Mouse (Mus musculus): ENCODE measurements around the gene Gm5447. TPM values are rescaled to one million over a fixed set of nuclear protein-coding genes. Genes with fewer than 3 reads are reported as not detected.

Gene Gm5447
- total RNA-seq, 4 experiments from 2014 or later: 0.15 to 0.31 TPM; not detected in 2

DNA sequence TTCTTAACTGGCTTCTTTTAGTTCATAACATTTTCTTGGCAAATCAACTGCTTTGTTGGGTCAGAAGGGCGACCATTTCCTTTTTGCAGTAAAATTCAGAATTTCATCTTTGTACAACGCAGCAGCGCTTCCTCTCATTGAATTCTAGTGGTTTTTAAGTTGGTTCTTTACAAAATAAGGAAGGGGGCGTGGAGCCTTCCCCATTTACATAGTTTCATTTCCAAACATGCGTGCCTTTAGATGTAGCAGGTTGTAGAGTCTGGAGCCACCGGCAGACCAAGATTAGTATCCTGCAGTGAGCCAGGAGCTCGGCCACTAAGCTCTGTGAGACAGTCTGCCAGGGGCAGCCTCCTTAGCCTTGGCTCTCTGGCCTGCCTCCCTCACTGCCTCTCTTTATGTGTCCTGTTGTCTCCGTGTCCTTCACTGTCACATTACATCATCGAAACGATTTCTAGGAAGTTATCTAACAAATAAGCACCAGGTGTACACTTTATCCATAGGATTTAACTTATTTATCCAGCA lies 13.0 kb downstream of the Gm5447 start:
- no peak for DNase-seq

DNA sequence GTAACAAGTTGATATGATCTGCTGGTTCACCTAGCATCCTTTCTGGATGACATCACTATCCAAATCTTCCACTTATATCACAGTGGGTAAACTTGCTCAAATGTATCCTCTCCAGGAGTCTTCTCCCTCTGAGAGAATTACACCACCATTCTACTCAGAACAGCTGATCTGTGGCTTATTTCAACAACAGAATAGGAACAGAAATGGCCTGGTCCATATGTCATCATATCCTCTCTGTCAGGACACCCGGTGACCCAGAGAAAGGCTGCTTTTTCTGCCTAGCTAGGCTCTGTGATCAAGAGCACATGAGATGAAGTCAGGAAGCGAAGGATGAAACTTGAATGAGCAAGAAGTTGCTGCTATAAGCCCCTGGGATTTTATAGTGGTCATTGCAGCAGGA lies 13.7 kb downstream of the Gm5447 start:
- no peak for DNase-seq

DNA sequence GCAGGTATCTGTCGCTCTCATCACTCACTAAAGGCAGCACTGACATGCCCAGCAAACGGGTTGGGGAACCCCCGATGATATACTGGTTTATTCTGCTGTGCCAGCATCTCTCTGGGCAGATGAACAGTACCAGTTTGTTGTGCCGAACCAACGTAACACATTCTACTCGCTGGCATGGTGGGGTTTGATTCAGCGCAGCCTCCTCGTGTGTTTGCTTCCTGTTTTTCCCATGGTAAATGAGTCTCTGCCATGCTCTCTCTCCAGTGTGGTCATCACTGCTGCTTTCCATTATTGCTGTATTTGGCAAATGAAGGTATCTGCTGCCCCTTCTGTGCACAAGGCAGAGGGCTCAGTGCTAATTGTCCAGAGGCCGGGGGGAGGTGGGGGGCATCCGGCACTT lies 15.7 kb downstream of the Gm5447 start:
- no peak for DNase-seq

DNA sequence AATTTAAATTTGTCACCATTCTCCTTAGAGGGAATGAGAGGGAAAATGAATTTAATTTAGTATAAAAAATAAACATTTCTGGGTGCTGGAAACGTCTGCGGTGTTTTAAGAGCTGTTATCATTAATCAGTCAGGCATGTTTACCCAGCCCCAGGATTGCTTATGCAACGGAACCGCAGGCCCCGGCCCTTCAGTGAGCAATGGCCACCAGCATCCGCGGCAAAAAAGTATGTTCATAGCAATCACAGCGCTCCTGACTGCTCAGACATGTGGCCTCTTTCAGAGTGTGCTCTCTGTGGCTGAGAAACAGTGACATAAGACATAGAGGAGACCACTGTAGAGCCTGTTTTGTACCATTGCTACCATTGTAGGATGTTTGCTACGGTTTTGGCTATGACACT lies 16.2 kb downstream of the Gm5447 start:
- no peak for DNase-seq

DNA sequence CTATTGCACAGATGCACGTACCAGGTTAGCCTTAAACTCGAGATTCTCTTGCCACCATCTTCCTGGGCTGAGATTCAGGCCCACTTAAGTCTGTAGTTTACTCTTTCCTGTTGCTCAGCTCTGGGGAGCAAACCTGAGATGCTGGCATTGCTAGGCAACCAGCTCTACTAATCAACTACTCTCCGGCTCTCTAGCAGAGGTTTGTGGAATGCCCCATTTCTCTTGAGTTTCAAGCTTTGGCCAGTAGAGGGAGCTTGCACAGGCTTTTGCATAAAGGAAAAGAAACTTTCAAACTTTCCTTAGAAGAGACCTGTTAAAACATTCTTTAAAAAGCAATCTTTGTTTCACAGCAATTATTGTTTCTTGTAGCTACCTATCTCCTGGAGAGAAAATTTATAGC lies 19.8 kb downstream of the Gm5447 start:
- no peak for DNase-seq

DNA sequence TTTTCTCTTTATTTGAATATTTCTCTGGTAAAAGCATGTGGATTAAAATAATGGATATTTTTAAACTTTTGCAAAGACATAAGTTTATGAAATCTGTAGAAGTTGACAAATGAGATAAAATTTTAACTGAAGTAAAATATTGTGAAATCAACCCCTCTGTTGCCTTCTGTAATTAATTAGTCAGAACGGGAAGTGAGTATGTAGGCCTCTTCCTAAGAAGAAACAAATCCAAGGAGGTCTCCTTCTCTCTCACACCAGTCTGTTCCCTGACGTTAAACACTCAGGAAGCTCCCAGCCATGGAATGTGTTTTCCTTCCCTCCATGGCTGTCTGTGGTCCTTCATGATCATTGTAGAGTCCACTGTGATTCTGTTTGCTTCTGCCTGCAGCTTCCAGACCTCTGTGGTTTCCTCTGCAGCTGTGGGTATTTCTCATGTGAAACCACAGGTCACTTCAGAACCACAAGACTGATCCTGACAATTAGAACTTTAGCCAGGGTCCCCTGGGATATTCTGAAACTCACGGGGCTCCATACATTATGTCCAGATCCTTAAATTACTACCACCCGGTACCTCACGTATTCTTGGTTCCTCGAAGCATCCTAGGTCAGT lies 20.4 kb downstream of the Gm5447 start:
- no peak for DNase-seq

DNA sequence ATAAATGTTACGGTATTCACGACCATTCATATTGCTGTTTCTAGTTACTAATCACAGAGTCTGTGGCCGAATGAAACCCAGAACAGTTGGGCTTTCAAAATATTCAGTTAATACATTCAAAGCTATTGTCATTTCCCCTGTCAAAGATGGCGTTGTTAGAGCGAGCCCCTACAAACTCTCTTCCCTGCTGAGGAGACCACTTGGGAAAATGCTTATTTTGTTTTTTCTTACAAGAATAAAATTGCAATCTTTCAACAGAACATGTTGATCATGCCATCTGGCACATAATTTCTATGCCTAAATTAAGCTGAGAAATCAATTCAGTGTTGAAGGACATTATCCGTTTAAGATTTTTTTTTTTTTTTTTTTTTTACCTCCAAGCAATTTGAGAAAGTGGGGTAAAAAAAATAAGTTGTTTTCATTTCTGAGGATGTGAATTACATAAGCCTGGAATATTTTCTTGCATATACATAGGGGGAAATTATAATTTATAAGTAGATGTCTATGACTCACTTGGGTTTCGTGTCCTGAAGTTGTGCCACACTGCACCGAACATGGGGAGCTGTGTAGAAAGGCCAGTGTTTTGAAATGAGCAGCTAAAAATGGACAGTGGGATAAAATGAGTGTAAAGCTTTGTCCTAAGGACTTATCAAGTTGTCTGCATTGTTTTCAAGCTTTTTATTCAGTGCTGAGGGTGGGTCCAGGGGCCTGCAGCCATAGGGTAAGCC lies 23.7 kb downstream of the Gm5447 start:
- DNase-seq: no peak

DNA sequence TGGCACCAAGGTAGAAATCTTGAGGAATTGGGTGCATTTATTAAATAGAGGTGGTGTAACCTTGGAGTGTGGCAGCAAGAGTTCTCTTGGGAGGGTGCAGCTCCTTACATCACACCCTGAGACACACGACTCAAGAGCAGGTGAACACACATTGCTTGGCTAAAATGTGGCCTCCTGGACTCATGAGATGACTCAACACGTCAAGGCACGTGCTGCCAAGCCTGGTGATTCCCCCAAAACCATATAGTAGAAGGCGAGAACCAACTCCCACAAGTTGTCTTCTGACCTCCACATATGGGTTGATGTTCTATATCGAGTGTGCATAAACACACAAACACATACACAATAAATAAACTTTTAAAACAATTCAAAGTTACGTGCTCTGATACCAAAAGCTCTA lies 25.8 kb downstream of the Gm5447 start:
- no peak for DNase-seq

DNA sequence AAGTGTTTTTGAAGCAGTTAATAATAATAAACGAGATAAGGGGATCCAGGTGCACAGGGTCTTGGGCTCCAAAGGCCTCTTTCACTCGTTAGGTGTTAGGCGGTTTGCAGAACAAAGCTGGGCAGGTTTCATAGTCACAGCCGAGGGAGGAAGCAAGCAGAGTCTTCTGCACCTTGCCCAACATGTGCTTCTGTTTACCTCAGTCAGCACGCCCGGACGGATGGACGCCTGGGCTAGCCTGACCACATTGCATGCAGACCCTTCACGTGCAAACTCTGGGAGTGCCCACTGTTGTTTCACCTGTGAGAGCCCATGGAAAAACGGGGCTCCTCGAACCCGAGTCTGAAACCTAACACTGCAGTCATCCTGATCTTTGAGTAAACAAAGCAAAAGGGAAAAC lies 30.5 kb downstream of the Gm5447 start:
- DNase-seq: no peak

DNA sequence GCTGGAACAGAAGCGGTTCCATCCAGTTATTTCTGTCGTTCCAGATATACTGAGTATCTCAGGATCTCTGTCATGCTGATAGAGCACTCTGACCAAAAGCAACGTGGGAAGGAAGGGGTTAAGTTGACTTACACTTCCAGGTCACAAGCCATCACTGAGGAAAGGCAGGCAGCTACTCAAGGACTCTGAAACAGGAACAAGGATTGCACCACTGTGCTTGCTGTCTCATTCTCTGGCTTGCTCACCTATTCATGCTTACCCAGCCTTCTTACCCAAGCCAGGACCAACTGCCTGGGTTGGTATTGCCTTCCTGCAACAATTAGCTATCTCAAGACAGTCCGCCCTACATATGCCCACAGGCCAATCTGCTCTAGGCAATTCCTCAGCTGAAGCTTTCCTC lies 31.0 kb downstream of the Gm5447 start:
- no peak for DNase-seq

DNA sequence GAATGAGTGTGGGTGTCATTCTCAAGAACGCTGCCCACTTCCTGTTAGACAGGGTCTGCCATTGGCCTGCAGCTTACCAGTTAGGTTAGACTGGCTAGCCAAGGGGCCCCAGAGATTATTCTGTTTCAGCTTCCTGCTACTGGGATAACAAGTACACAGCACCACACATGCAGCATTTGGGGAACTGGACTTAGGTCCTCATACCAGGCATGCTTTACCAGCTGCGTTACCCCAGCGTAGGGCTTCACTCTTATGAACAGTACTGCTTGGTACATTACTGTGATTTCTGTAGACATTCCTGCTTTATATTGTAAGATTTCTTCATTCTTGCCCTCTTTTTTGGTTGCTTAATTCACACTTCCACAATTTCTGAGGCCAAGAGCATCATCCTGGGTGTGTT lies 43.5 kb downstream of the Gm5447 start:
- DNase-seq: no peak

DNA sequence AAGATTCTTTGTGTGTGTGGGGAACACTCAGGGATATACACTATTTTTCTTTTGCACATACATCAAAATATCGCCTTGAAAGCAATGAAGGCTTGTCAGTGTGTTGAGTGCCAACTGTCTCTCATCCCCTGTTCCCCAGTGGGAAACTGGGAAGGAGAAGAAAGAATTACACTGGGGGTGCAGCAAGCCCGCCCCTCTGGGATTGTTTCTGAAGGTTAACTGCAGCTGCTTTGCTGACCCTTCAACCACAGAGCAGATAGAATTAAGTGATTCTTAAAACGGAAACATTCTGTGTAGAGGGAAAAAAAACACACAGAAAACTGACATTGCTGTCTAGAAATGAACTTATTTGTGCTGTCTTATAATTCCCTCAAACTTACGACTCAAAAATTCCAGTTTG lies 47.5 kb downstream of the Gm5447 start:
- DNase-seq: no peak

DNA sequence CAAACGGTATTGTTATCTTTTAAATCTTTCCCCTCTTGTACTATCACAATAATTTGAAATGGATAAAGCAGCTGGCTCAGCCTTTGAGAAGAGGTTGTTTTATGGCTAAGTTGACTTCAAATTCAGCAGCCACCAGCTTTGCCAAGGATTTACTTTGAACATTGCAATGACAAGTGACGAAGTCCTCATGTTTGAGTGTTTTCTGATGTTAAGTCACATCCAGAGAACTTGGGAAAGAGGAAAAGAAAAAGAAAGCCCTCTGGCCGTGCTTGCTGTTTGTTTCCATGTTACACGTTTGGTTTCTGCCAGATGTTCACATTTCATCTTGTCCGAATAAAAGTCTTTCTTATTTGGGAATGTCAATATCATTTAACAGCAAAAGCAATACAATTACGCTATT lies 47.9 kb downstream of the Gm5447 start:
- no peak for DNase-seq

DNA sequence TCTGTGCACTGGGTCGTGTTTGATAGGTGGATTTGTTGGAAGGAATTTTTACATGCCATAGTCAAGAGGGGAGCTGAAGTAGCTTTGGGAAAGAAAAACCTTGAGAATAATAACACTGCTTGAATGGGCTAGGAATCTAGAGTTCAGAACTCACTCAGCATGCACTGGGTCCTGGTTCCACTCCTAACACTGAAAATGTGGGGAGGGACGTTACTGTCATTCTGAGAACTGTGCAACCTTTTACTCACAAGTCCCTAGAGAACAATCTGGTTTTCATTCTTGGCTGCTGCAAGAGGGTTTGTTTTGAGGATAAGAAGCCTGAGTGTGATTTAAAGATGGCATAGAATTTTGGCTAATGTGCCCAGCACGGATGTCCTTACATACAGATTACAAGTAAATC lies 49.7 kb downstream of the Gm5447 start:
- no peak for DNase-seq

Other genes with a start within 250 kb of the Gm5447 start
- 10 to 100 TPM in 1 of 4 experiments, 1 to 10 TPM in 2, under 1 TPM in 1; 0.89 to 12.1 (median 1.5) TPM for gene Irf4, start 225.0 kb upstream of the Gm5447 start, total RNA-seq (2022)
- gene Hus1b, start 26.4 kb upstream of the Gm5447 start, total RNA-seq (2022): 1 to 10 TPM in 1 of 4 experiments, under 1 TPM in 3; 0.35 to 1.2 (median 0.59) TPM
- 10 to 100 TPM; 36.2 to 48.8 (median 41.6) TPM for gene Exoc2, start 111 bp upstream of the Gm5447 start, total RNA-seq (2022)